ENCODE assay signal across 12 mouse cellular contexts in the genomic region with DNA sequence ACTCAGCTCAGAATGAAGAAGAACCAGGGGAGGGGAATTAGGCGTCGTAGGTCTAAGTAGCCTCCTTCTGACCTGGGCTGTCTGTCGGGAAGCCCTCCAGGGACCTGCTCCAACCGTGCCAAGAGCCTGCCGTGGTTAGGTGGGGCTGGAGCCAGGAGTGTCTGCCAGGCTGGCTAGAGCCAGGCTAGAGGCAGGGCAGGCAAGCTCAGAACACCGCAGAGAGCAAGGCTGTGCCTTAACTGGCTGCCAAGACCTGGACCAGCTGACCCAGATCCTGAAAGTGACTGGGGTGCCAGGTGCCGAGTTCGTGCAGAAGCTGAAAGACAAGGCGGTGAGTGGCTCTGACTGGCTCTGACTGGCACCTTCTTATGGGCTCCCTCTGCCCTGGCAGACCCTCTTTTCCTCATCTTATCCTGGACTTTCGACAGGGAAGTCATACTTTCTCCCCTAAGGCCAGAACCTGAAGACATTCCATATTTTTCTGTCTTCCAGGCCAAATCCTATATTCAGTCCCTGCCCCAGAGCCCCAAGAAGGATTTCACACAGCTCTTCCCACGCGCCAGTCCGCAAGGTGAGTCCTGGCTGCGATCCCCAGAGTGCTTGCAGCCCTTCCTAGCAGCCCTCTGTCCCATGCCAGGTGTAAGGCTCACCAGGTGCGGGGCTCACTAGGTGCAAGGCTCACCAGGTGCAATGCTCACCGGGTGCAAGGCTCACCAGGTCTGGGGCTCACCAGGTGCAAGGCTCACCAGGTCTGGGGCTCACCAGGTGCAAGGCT. TPM values are rescaled to one million over a fixed set of nuclear protein-coding genes. Genes with fewer than 3 reads are reported as not detected.
DNase-seq lines count a peak whose midpoint lies in the region; ATAC-seq lines count a peak whose summit lies in the region.
"Had no signal": no experiment of that assay in that cellular context is flagged by ENCODE, and none has a peak within 500 bp of the region (broad histone marks: within the 10 kb centered on the region; RNA-seq: fewer than 3 reads in every experiment).

No protein-coding gene starts in this region.

- no peaks in the 10 kb centered on the region; the same call in 1 of the 2 replicates for H3K27me3 ChIP-seq in heart, embryonic 12.5 days (replicated peaks)
- H3K27me3 ChIP-seq: embryonic facial prominence, embryonic 13.5 days; midbrain, embryonic 15.5 days had no signal

- H3K27ac ChIP-seq in heart, embryonic 12.5 days (ENCODE audit: poor library complexity, severe bottlenecking) = no peak overlapping the region
- H3K27ac ChIP-seq: embryonic facial prominence, embryonic 13.5 days; heart, embryonic 15.5 days; liver, embryonic 14.5 days; midbrain, embryonic 15.5 days had no signal

- DNase-seq in heart, adult 18-20 months = peak; percentile 70 to 85
- DNase-seq in ovary, postnatal 36 days (ENCODE audit: low spot score) = peak; percentile 38
- no peak for DNase-seq in ovary, postnatal 14 days (ENCODE audit: low spot score)
- peak; percentile 74 for DNase-seq in fibroblast of lung, adult 2 months (ENCODE audit: low read depth)
- peak; percentile 74 for DNase-seq in skeletal muscle tissue, adult 2 months (ENCODE audit: low read depth, low spot score)

- H3K4me3 ChIP-seq in heart, embryonic 12.5 days = no peak overlapping the region
- H3K4me3 ChIP-seq: embryonic facial prominence, embryonic 13.5 days; heart, embryonic 15.5 days; midbrain, embryonic 15.5 days had no signal

- no peak overlapping the region for H3K4me2 ChIP-seq in heart, embryonic 12.5 days
- H3K4me2 ChIP-seq: embryonic facial prominence, embryonic 13.5 days; heart, embryonic 15.5 days; midbrain, embryonic 15.5 days had no signal

- H3K36me3 ChIP-seq in heart, embryonic 12.5 days = no peaks in the 10 kb centered on the region
- H3K36me3 ChIP-seq: heart, embryonic 15.5 days; midbrain, embryonic 15.5 days had no signal

- no peak overlapping the region for H3K9ac ChIP-seq in heart, embryonic 12.5 days
- H3K9ac ChIP-seq: embryonic facial prominence, embryonic 13.5 days; heart, embryonic 15.5 days; liver, embryonic 14.5 days; midbrain, embryonic 15.5 days had no signal

- peaks cover 23% of the 10 kb centered on the region for H3K4me1 ChIP-seq in heart, embryonic 12.5 days (replicated peaks)
- H3K4me1 ChIP-seq: embryonic facial prominence, embryonic 13.5 days; midbrain, embryonic 15.5 days had no signal

- ATAC-seq in heart, embryonic 12.5 days (ENCODE audit: insufficient number of reproducible peaks, low FRiP score) = no peak
- ATAC-seq in megakaryocyte progenitor cell, adult 5-6 weeks (replicated peaks; ENCODE audit: poor library complexity) = no peak
- ATAC-seq in frontal cortex, adult (ENCODE audit: low TSS enrichment) = no peak
- ATAC-seq: midbrain, embryonic 15.5 days had no signal

- peaks cover 3% of the 10 kb centered on the region; the same call in 1 of the 2 replicates for H3K9me3 ChIP-seq in heart, embryonic 12.5 days (replicated peaks)
- H3K9me3 ChIP-seq: embryonic facial prominence, embryonic 13.5 days; heart, embryonic 15.5 days; midbrain, embryonic 15.5 days had no signal

- 83% methylated on average over 16 of the region's 16 CpGs for WGBS in heart, embryonic 12.5 days

RNA-seq across cellular contexts. Expression of gene Mapk13, which starts 8.3 kb away (rescaled TPM):
- under 1 TPM in 1 of 2 experiments, not detected in 1; 0.46 TPM for total RNA-seq in heart, adult 18-20 months (2021)
- polyA plus RNA-seq in heart, embryonic 12.5 days (2016; fragmentation: Nextera tagmentation; extraction: Ambion mirVana) = 3.2 and 3.9 TPM in 2 replicates
- 1.3 and 2.2 TPM in 2 replicates for total RNA-seq in megakaryocyte progenitor cell, adult 5-6 weeks (2015)
- 1.1 and 4.8 TPM in 2 replicates for total RNA-seq in megakaryocyte progenitor cell, adult 5-6 weeks (2017)

RNA-seq across cellular contexts. Expression of gene Brpf3, which starts 23.5 kb away (rescaled TPM):
- 10 to 100 TPM; 14.8 to 19.6 TPM for total RNA-seq in heart, adult 18-20 months (2021)
- 13.2 and 15.4 TPM in 2 replicates for polyA plus RNA-seq in heart, embryonic 12.5 days (2016; fragmentation: Nextera tagmentation; extraction: Ambion mirVana)
- total RNA-seq in megakaryocyte progenitor cell, adult 5-6 weeks (2015) = 29.5 and 29.9 TPM in 2 replicates
- total RNA-seq in megakaryocyte progenitor cell, adult 5-6 weeks (2017) = 3.4 and 3.9 TPM in 2 replicates

RNA-seq across cellular contexts. Expression of gene AC170998.1, which starts 51.5 kb away (rescaled TPM):
- under 1 TPM in 1 of 2 experiments, not detected in 1; 0.67 TPM for total RNA-seq in heart, adult 18-20 months (2021)
- 3.1 and 3.3 TPM in 2 replicates for polyA plus RNA-seq in heart, embryonic 12.5 days (2016; fragmentation: Nextera tagmentation; extraction: Ambion mirVana)
- 4.3 and 6.5 TPM in 2 replicates for total RNA-seq in megakaryocyte progenitor cell, adult 5-6 weeks (2015)
- 1.1 and 5.1 TPM in 2 replicates for total RNA-seq in megakaryocyte progenitor cell, adult 5-6 weeks (2017)
